Mouse (Mus musculus) liver, embryonic 11.5 days (tissue): ENCODE results near the gene Atg16l2. TPM values are rescaled to one million over a fixed set of nuclear protein-coding genes. Genes with fewer than 3 reads are reported as not detected.

Source experiments
- ATAC-seq: fragments of 200-750 bp; cut with Nextera tagmentation; replicated peaks from 2 replicates; pipeline ENCODE4 v1.8.0; 2017; ENCODE audit warnings: moderate number of reproducible peaks, mild to moderate bottlenecking, moderate TSS enrichment, moderate library complexity; ENCODE audit not compliant: low FRiP score
- DNase-seq: peaks from one replicate; pipeline ENCODE4 v3.0.0-alpha.2; 2017; ENCODE audit warnings: low spot score
- H3K27ac ChIP-seq: fragments of 300-500 bp; sonication (generic); 2 replicates; pipeline ENCODE4 v1.5.1; 2014; ENCODE audit warnings: mild to moderate bottlenecking, low read depth, low read length, control low read depth
- H3K27me3 ChIP-seq: fragments of 300-500 bp; sonication (generic); replicated peaks from 2 replicates; pipeline ENCODE4 v1.6.1; 2014; ENCODE audit warnings: low read length, mixed read lengths; ENCODE audit not compliant: control insufficient read depth, insufficient read depth
- H3K36me3 ChIP-seq: fragments of 300-500 bp; sonication (generic); 2 replicates; pipeline ENCODE4 v1.6.1; 2014; ENCODE audit warnings: mild to moderate bottlenecking, low read length, moderate library complexity, mixed read lengths; ENCODE audit not compliant: control insufficient read depth, insufficient read depth
- H3K4me1 ChIP-seq: fragments of 300-500 bp; sonication (generic); replicated peaks from 2 replicates; pipeline ENCODE4 v1.6.1; 2014; ENCODE audit warnings: low read length, mixed read lengths; ENCODE audit not compliant: control insufficient read depth, insufficient read depth
- H3K4me2 ChIP-seq: fragments of 300-500 bp; sonication (generic); 2 replicates; pipeline ENCODE4 v1.6.1; 2014; ENCODE audit warnings: mild to moderate bottlenecking, control low read depth, moderate library complexity
- H3K4me3 ChIP-seq: fragments of 300-500 bp; sonication (generic); 2 replicates; pipeline ENCODE4 v1.5.1; 2014; ENCODE audit warnings: low read depth, low read length, control low read depth
- H3K9ac ChIP-seq: fragments of 300-500 bp; sonication (generic); 2 replicates; pipeline ENCODE4 v1.6.1; 2014; ENCODE audit warnings: low read depth, low read length, control low read depth
- H3K9me3 ChIP-seq: fragments of 300-500 bp; sonication (generic); 2 replicates; pipeline ENCODE4 v1.6.1; 2016; ENCODE audit warnings: low read length, inconsistent platforms, mixed read lengths; ENCODE audit not compliant: control insufficient read depth
- WGBS: fragments of 180-500 bp; shearing (Covaris S2); extraction: QIAGEN DNeasy Blood & Tissue Kit; methylation state at CpG from one replicate; pipeline ENCODE4 v1.1.7; 2014; 5-methylcytosine and 5-hydroxymethylcytosine counted together
- polyA plus RNA-seq: library from polyadenylated mRNA; unstranded; fragments of >200 nt; fragmentation: Nextera tagmentation; extraction: Ambion mirVana; gene quantifications from 2 replicates; pipeline ENCODE4 v1.2.1, GENCODE M21; 2014

Gene Atg16l2
- polyA plus RNA-seq, 1 experiment from 2014 or later, result 5.7 TPM

DNA sequence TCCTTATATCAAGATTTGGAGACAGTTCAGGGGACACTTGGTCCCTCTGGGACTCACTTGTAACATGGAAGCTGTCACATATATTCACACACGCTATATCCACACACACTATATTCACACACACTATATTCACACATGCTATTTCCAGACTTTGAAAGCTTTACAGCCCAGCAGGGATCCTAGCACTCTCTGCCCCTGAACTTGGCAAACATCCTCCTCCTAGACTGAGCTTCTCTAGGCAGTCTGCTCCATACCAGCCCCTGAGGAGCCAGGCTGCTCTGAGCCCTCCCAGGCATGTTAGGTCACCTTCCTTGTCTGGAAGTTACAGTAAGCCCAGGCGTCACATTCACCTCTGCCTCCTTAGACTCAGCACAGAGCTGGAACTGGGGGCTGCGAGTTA lies 34.6 kb upstream of the Atg16l2 start:
- Histone ChIP-seq H3K9me3 (no peaks in the 10 kb centered on the region), H3K9ac (no peak overlapping the region), H3K4me3 (no peak overlapping the region), H3K27ac (no peak overlapping the region), H3K4me1 (peaks cover 15% of the 10 kb centered on the region), H3K27me3 (no peaks in the 10 kb centered on the region), H3K36me3 (no peaks in the 10 kb centered on the region), H3K4me2 (no peak overlapping the region)
- ATAC-seq (no peak), DNase-seq (no peak)
- WGBS, result 81% methylated on average over 3 of the region's 3 CpGs

DNA sequence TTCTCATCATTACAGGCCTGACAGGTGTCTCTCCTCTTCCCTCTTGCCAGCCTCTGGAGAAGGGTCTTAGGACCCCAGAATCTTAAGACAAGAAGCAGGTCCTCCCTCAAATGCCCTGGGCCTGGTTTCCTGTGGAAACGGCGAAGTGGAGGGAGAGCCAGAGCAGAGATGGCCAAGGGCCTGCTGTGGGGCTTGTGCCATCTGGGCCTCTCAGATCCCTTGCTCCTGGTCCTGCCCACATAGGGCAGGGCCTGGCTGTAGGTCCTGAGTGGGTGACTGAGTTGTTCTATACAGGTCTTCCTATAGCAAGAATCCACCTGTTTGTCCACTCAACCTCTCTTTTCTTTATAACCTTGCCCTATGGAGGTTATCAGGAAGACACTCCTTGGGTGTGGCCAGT lies 33.2 kb upstream of the Atg16l2 start:
- H3K4me3 ChIP-seq, result no peak overlapping the region
- H3K27ac ChIP-seq, result no peak overlapping the region
- H3K9ac ChIP-seq, result no peak overlapping the region
- WGBS, result 92% methylated on average over 2 of the region's 2 CpGs
- peaks cover 7% of the 10 kb centered on the region for H3K4me1 ChIP-seq
- no peaks in the 10 kb centered on the region for H3K36me3 ChIP-seq
- ATAC-seq (no peak), DNase-seq (no peak)
- H3K9me3 ChIP-seq, result no peaks in the 10 kb centered on the region
- H3K4me2 ChIP-seq, result no peak overlapping the region
- H3K27me3 ChIP-seq, result no peaks in the 10 kb centered on the region

DNA sequence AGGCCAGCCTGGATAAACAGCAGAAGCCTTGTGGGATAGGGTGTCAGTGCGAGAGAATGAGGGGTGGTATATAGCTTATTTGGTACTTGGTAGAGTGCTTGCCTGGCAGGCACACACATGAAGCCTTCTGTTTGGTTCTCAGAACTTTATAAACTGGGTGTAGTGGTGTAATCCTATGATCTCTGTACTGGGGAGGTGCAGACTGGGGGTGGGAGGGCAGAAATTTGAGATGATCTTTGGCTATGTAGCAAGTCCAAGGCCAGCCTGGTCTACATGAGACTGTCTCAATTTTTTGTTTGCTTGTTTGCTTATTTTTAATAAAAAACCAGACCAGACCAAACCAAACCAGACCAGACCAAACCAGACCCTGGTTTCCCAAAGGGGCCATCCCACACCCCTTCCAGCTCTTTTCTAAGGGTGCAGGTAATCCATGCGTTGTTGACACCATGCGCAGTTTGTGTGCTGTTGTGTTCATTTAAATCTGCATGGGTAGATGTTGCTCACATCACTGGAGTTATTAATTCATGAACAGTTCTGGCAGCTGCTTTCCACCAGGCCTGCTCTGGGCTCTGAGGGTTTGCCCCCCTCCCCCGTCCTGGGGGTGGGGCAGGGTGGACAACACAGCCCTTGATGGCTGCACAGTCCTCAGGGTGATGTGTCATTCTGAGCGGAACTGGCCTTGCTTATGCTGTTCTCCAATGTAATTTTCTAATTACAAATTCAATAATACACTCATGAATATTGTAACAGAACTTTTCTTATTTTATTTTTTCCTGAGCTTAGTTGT lies 30.2 kb upstream of the Atg16l2 start:
- DNase-seq (no peak), ATAC-seq (0 out of 2 replicates have a peak, but pooled peaks have one; percentile 7)
- H3K4me1 ChIP-seq, result peaks cover 11% of the 10 kb centered on the region
- H3K9ac ChIP-seq, result no peak overlapping the region
- no peaks in the 10 kb centered on the region for H3K27me3 ChIP-seq
- H3K36me3 ChIP-seq, result no peaks in the 10 kb centered on the region
- no peaks in the 10 kb centered on the region for H3K9me3 ChIP-seq
- H3K4me2 ChIP-seq, result no peak overlapping the region
- WGBS, result 81% methylated on average over 5 of the region's 5 CpGs
- no peak overlapping the region for H3K4me3 ChIP-seq
- no peak overlapping the region for H3K27ac ChIP-seq

DNA sequence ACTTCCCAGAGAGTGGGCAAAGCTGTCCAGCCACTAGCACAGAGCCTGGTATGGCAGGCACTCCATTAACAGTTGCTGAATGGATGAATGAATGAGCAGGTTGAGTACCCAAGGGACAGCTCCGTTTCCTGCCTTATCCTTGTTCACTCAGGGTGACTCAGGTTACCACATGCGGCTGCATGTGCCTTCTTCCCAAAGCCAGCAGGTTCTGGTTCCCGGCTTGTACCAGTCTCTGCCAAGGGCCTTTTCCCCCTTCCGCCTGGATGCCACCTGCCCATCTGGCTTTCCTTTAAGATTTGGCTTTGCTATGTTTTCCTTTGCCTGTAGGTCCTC lies 28.8 kb upstream of the Atg16l2 start:
- H3K4me1 ChIP-seq, result peaks cover 17% of the 10 kb centered on the region

GRCm38 (mm10) chr7:101330074-101330840 lies 28.2 kb upstream of the Atg16l2 start:
- Histone ChIP-seq H3K4me2 (no peak overlapping the region), H3K4me1 (peaks cover 14% of the 10 kb centered on the region), H3K36me3 (no peaks in the 10 kb centered on the region), H3K27me3 (no peaks in the 10 kb centered on the region), H3K4me3 (no peak overlapping the region), H3K27ac (no peak overlapping the region), H3K9me3 (no peaks in the 10 kb centered on the region), H3K9ac (no peak overlapping the region)
- no peak for ATAC-seq
- 76% methylated on average over 10 of the region's 10 CpGs for WGBS
- DNase-seq, result no peak

More for the DNA sequence above, 28.8 kb upstream of the Atg16l2 start:
- Histone ChIP-seq H3K27me3 (no peaks in the 10 kb centered on the region), H3K4me3 (no peak overlapping the region), H3K27ac (no peak overlapping the region), H3K4me2 (no peak overlapping the region), H3K9ac (no peak overlapping the region), H3K9me3 (no peaks in the 10 kb centered on the region), H3K36me3 (no peaks in the 10 kb centered on the region)
- DNase-seq (no peak), ATAC-seq (no peak)
- 81% methylated on average over 4 of the region's 4 CpGs for WGBS

DNA sequence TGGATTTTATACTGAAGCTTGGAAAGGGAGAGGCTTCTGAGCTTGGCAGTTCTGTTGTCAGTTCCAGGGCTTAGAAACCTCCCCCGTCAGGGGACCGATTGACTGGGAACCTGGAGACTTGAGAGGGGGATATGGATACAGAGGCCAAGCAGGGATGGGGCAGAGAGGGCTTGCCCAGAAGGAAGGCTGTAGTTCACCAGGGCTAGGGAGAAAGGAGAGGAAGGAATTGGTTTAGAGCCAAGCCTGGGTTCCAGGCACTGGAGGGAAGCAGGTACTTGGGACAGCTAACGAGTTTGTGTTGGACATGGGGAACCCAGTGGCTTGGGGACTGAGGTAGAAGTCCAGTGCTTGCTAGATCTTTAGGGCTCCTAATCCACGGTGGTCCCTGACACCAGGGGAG lies 27.6 kb upstream of the Atg16l2 start:
- 77% methylated on average over 4 of the region's 4 CpGs for WGBS
- Histone ChIP-seq H3K36me3 (no peaks in the 10 kb centered on the region), H3K4me2 (no peak overlapping the region), H3K4me1 (peaks cover 15% of the 10 kb centered on the region), H3K27me3 (no peaks in the 10 kb centered on the region), H3K4me3 (no peak overlapping the region), H3K9ac (no peak overlapping the region), H3K9me3 (no peaks in the 10 kb centered on the region), H3K27ac (no peak overlapping the region)
- ATAC-seq (no peak), DNase-seq (no peak)

GRCm38 (mm10) chr7:101328621-101329158 lies 26.6 kb upstream of the Atg16l2 start:
- 70% methylated on average over 4 of the region's 4 CpGs for WGBS
- Histone ChIP-seq H3K4me3 (no peak overlapping the region), H3K4me2 (no peak overlapping the region), H3K36me3 (no peaks in the 10 kb centered on the region), H3K9ac (no peak overlapping the region), H3K27me3 (no peaks in the 10 kb centered on the region), H3K9me3 (no peaks in the 10 kb centered on the region), H3K4me1 (peaks cover 19% of the 10 kb centered on the region), H3K27ac (no peak overlapping the region)
- DNase-seq (no peak), ATAC-seq (no peak)

DNA sequence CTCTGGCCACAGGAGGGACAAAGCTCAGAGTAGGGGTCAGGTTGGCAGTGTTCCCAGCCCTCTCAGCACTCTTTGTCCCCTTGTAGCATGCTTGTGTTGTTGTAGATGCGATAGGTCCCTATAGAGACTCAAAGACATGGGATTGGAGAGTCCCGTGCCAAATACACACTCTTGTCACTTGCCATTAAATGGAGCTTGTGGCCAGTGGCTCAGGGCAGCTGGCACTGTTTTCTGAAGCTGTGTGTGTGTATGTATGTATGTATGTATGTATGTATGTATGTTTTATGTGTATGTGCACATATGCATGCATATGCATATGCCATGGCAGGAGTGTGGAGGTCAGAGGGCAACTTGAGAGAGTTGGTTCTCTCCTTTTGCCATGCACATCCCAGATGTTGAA lies 25.7 kb upstream of the Atg16l2 start:
- Histone ChIP-seq H3K27me3 (no peaks in the 10 kb centered on the region), H3K36me3 (no peaks in the 10 kb centered on the region), H3K4me3 (no peak overlapping the region), H3K9ac (no peak overlapping the region), H3K4me2 (no peak overlapping the region), H3K4me1 (peaks cover 27% of the 10 kb centered on the region), H3K27ac (no peak overlapping the region), H3K9me3 (no peaks in the 10 kb centered on the region)
- DNase-seq (no peak), ATAC-seq (no peak)
- 88% methylated on average over 2 of the region's 2 CpGs for WGBS
